Mouse (Mus musculus): Measurements from ENCODE around the gene Lmf1.

DNA sequence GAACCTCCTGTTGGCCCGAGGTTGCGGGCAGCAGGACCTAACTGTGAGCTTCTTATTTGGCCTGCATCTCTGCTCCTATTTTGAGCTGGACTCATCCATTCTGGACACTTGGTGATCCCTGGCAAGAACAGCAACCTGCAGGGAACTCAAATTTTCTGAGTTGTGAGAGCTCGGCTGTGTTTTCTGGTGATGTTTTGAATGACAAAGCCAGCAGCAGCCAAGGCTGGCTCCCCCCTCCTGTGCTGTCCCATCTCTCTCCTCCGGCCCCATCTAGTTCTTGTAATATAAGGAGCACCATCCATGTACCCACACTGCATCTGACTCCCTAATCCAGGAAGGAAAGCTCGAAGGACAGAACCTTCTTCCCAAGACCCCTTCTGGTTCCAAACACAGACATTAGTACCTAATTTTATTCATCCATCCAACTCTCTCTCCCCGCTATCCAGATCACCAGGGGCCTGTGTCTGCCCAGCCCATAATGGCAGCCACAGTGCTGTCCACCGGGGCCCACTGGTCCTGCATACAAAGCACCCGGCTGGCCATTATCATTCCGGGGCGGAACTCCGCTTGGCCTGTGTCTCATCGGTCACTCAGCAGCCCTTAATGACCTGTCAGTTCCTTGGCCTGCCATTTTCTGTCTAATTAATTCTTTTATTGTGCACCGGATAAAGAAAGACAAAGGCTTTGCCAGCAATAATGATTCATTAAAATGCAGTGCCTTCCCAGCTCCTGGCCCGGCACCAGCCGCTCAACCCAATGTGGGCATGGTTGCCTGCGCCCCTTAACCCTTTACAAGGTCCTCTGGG is 17.5 kb upstream of the Lmf1 start:
- TF ChIP-seq CTCF (conservative IDR thresholded peaks at IDR 0.05; ENCODE audit: low read length) (no peak), POU5F1 (IDR thresholded peaks at IDR 0.05; ENCODE audit: borderline replicate concordance, low read length) (no peak)

All from E14TG2a.4 (cell line).